Mouse (Mus musculus) thymus, postnatal 0 days (tissue): ENCODE results near the gene Olfr803. TPM values are rescaled to one million over a fixed set of nuclear protein-coding genes. Genes with fewer than 3 reads are reported as not detected.

ENCODE experiments used
- DNase-seq: peaks from one replicate; pipeline ENCODE4 v3.0.0-alpha.2; 2015; ENCODE audit warnings: low spot score
- microRNA-seq: library from miRNA; unstranded; fragments of <30 nt; microRNA quantifications from one replicate; pipeline ENCODE4, GENCODE M21; 2016; ENCODE audit warnings: borderline number of aligned reads
- polyA plus RNA-seq: library from polyadenylated mRNA; unstranded; fragments of >200 nt; fragmentation: Nextera tagmentation; extraction: Ambion mirVana; gene quantifications from 2 replicates; pipeline ENCODE4 v1.2.1, GENCODE M21; 2015

Gene Olfr803
- not detected in 2 replicates for polyA plus RNA-seq

GRCm38 (mm10) chr10:129694186-129694585 lies at the start of gene Olfr803:
Gene Olfr803 (minus strand): TSS chr10:129694286.
- no peak for DNase-seq

- DNase-seq: no peak
These were observed 47.7 kb upstream of the Olfr803 start, which contains the start of gene Olfr806 for GRCm38 (mm10) chr10:129741821-129742220. Gene Olfr806 (minus strand): TSS chr10:129741921.

- DNase-seq: no peak
These were observed 35.2 kb upstream of the Olfr803 start, which contains the start of gene Olfr805 for GRCm38 (mm10) chr10:129729275-129729674. Gene Olfr805 (minus strand): TSS chr10:129729375.

GRCm38 (mm10) chr10:129702910-129703309 lies 8.8 kb upstream of the Olfr803 start, which contains the start of gene Olfr804:
Gene Olfr804 (plus strand): TSS chr10:129703210.
- DNase-seq: no peak

- no peak for DNase-seq
These were observed 6.0 kb downstream of the Olfr803 start, which contains the start of gene Olfr802 for GRCm38 (mm10) chr10:129688069-129688468. Gene Olfr802 (minus strand): TSS chr10:129688169.

- DNase-seq: no peak
These were observed 20.3 kb downstream of the Olfr803 start, which contains the start of gene Olfr801 for GRCm38 (mm10) chr10:129673765-129674164. Gene Olfr801 (minus strand): TSS chr10:129673865.

GRCm38 (mm10) chr10:129657394-129657793 lies 36.7 kb downstream of the Olfr803 start, which contains the start of gene Olfr800:
Gene Olfr800 (plus strand): TSS chr10:129657694.
- no peak for DNase-seq

GRCm38 (mm10) chr10:129651763-129652162 lies 42.3 kb downstream of the Olfr803 start:
- no peak for DNase-seq

Small RNA genes within 50 kb of the gene (microRNA-seq; reads per million reads assigned to microRNA genes)
- gene Gm24485: not detected

Other genes with a start within 250 kb of the Olfr803 start
- gene Olfr787, start 232.4 kb downstream of the Olfr803 start, polyA plus RNA-seq: not detected in 2 replicates
- not detected in 2 replicates for gene Olfr788, start 223.3 kb downstream of the Olfr803 start, polyA plus RNA-seq
- not detected in 2 replicates for gene Olfr789, start 209.5 kb downstream of the Olfr803 start, polyA plus RNA-seq
- not detected in 2 replicates for gene Olfr790, start 195.8 kb downstream of the Olfr803 start, polyA plus RNA-seq
- gene Olfr791, start 172.5 kb downstream of the Olfr803 start, polyA plus RNA-seq: not detected in 2 replicates
- gene Olfr792, start 155.1 kb downstream of the Olfr803 start, polyA plus RNA-seq: not detected in 2 replicates
- not detected in 2 replicates for gene Olfr794, start 126.6 kb downstream of the Olfr803 start, polyA plus RNA-seq
- gene Olfr796, start 81.7 kb downstream of the Olfr803 start, polyA plus RNA-seq: not detected in 2 replicates
- not detected in 2 replicates for gene Olfr798, start 66.4 kb downstream of the Olfr803 start, polyA plus RNA-seq
- not detected in 2 replicates for gene Olfr799, start 56.8 kb downstream of the Olfr803 start, polyA plus RNA-seq
- not detected in 2 replicates for gene Olfr800, start 36.6 kb downstream of the Olfr803 start, polyA plus RNA-seq
- not detected in 2 replicates for gene Olfr801, start 20.4 kb downstream of the Olfr803 start, polyA plus RNA-seq
- 0.05 and 0.09 TPM in 2 replicates for gene Olfr802, start 6.1 kb downstream of the Olfr803 start, polyA plus RNA-seq
- not detected in 2 replicates for gene Olfr804, start 8.9 kb upstream of the Olfr803 start, polyA plus RNA-seq
- not detected in 2 replicates for gene Olfr805, start 35.1 kb upstream of the Olfr803 start, polyA plus RNA-seq
- gene Olfr806, start 47.6 kb upstream of the Olfr803 start, polyA plus RNA-seq: not detected in 2 replicates
- not detected in 2 replicates for gene Olfr807, start 63.5 kb upstream of the Olfr803 start, polyA plus RNA-seq
- not detected in 2 replicates for gene Olfr808, start 71.2 kb upstream of the Olfr803 start, polyA plus RNA-seq
- not detected in 2 replicates for gene Olfr809, start 80.4 kb upstream of the Olfr803 start, polyA plus RNA-seq
- not detected in 2 replicates for gene Olfr810, start 100.6 kb upstream of the Olfr803 start, polyA plus RNA-seq
- not detected in 2 replicates for gene Olfr811, start 110.1 kb upstream of the Olfr803 start, polyA plus RNA-seq
- not detected in 2 replicates for gene Olfr812, start 151.8 kb upstream of the Olfr803 start, polyA plus RNA-seq
- not detected in 2 replicates for gene Olfr813, start 161.1 kb upstream of the Olfr803 start, polyA plus RNA-seq
- not detected in 2 replicates for gene Olfr814, start 185.6 kb upstream of the Olfr803 start, polyA plus RNA-seq
- gene Olfr815, start 211.6 kb upstream of the Olfr803 start, polyA plus RNA-seq: not detected in 2 replicates
- not detected in 2 replicates for gene Olfr816, start 221.3 kb upstream of the Olfr803 start, polyA plus RNA-seq